Comparison of ENCODE assay signal across 8 mouse cellular contexts in genomic region chr16:35056306-35056705, GRCm38 (mm10). TPM values are rescaled to one million over a fixed set of nuclear protein-coding genes. Genes with fewer than 3 reads are reported as not detected.
DNase-seq lines count a peak whose midpoint lies in the region; ATAC-seq and TF ChIP-seq lines count a peak whose summit lies in the region.

No protein-coding gene starts in this region.

- no peak overlapping the region for H3K9ac ChIP-seq in heart, embryonic 11.5 days (ENCODE audit: low read depth, low read length)
- no peak overlapping the region for H3K9ac ChIP-seq in liver, postnatal 0 days (replicated peaks)

- H3K27ac ChIP-seq in heart, embryonic 11.5 days (ENCODE audit: low read depth, low read length), result no peak overlapping the region
- H3K27ac ChIP-seq in bone marrow, adult 2 months (ENCODE audit: control insufficient read depth, insufficient read depth, low read depth, low read length, poor library complexity), result peak overlapping the region; percentile 80
- H3K27ac ChIP-seq in liver, postnatal 0 days (ENCODE audit: low read depth), result peak overlapping the region; percentile 17; the same call in 1 of the 2 replicates

- TF ChIP-seq POLR2A in bone marrow, adult 2 months (IDR thresholded peaks at IDR 0.05; ENCODE audit: borderline replicate concordance, control insufficient read depth, low read depth, low read length), result no peak

- no peaks in the 10 kb centered on the region for H3K9me3 ChIP-seq in heart, embryonic 11.5 days (replicated peaks; ENCODE audit: control insufficient read depth, low read length)
- no peaks in the 10 kb centered on the region for H3K9me3 ChIP-seq in liver, postnatal 0 days (ENCODE audit: low read length)

- TF ChIP-seq EP300 in liver, postnatal 0 days (IDR thresholded peaks at IDR 0.05; ENCODE audit: low read depth), result no peak

- H3K4me3 ChIP-seq in heart, embryonic 11.5 days (ENCODE audit: low read depth, low read length), result no peak overlapping the region
- H3K4me3 ChIP-seq in bone marrow, adult 2 months (replicated peaks; ENCODE audit: control insufficient read depth, low read depth, low read length), result no peak overlapping the region
- no peak overlapping the region for H3K4me3 ChIP-seq in liver, postnatal 0 days (ENCODE audit: low read depth, low read length)

- peak; percentile 49 for DNase-seq in heart, adult 8-10 months (ENCODE audit: low spot score)
- peak; percentile 18 to 24 for DNase-seq in B cell, adult 2 months
- no peak for DNase-seq in liver, postnatal 0 days
- DNase-seq in retina, postnatal 1 day, result peak; percentile 80
- DNase-seq in gastrocnemius, postnatal 25 days, result no peak

- no peaks in the 10 kb centered on the region for H3K36me3 ChIP-seq in heart, embryonic 11.5 days (ENCODE audit: control insufficient read depth, insufficient read depth, low read length)
- peaks cover 6% of the 10 kb centered on the region for H3K36me3 ChIP-seq in liver, postnatal 0 days (replicated peaks; ENCODE audit: insufficient read depth, low read length)

- no peak for TF ChIP-seq CTCF in bone marrow, adult 2 months (IDR thresholded peaks at IDR 0.05; ENCODE audit: control insufficient read depth, insufficient read depth, low read length)
- TF ChIP-seq CTCF in liver, postnatal 0 days (IDR thresholded peaks at IDR 0.05; ENCODE audit: low read depth), result peak; percentile 61

- 35% methylated on average over 5 of the region's 5 CpGs for WGBS in heart, embryonic 11.5 days (ENCODE audit: insufficient replicate concordance)
- WGBS in bone marrow, adult 2 months, result 26% methylated on average over 5 of the region's 5 CpGs
- 26% methylated on average over 5 of the region's 5 CpGs for WGBS in liver, postnatal 0 days (ENCODE audit: insufficient replicate concordance)

- H3K4me1 ChIP-seq in heart, embryonic 11.5 days (ENCODE audit: control insufficient read depth, insufficient read depth, low read length), result no peaks in the 10 kb centered on the region
- H3K4me1 ChIP-seq in bone marrow, adult 2 months (ENCODE audit: control insufficient read depth, insufficient read depth, low read length), result peaks cover 8% of the 10 kb centered on the region
- H3K4me1 ChIP-seq in liver, postnatal 0 days (ENCODE audit: insufficient read depth), result peaks cover 22% of the 10 kb centered on the region

- H3K4me2 ChIP-seq in heart, embryonic 11.5 days, result no peak overlapping the region
- peak overlapping the region; percentile 10; the same call in 1 of the 2 replicates for H3K4me2 ChIP-seq in liver, postnatal 0 days (ENCODE audit: low read depth, low read length)

- no peaks in the 10 kb centered on the region for H3K27me3 ChIP-seq in heart, embryonic 11.5 days (ENCODE audit: control insufficient read depth, insufficient read depth, low read length)
- H3K27me3 ChIP-seq in liver, postnatal 0 days (ENCODE audit: insufficient read depth, low read length), result no peaks in the 10 kb centered on the region

- ATAC-seq in heart, embryonic 11.5 days (replicated peaks; ENCODE audit: insufficient number of reproducible peaks, low FRiP score, low TSS enrichment), result no peak
- peak; percentile 21 for ATAC-seq in granulocyte monocyte progenitor cell, adult 5-6 weeks (replicated peaks; ENCODE audit: poor library complexity, severe bottlenecking)
- peak; percentile 62 for ATAC-seq in liver, postnatal 0 days

RNA-seq across cellular contexts. Expression of gene Hacd2, which starts 34.1 kb away (rescaled TPM):
- total RNA-seq in heart, adult 8-10 months (2022), result 1 to 10 TPM; 5.2 to 9.7 (median 8.3) TPM
- 32.3 and 34.2 TPM in 2 replicates for polyA plus RNA-seq in heart, embryonic 11.5 days (2014; fragmentation: Nextera tagmentation; extraction: Ambion mirVana)
- polyA plus RNA-seq in bone marrow, adult 2 months (2011; ENCODE audit: insufficient read depth, insufficient read length, low replicate concordance, missing spikeins), result 2.7 and 10.6 TPM in 2 replicates
- total RNA-seq in granulocyte monocyte progenitor cell, adult 5-6 weeks (2014; fragmentation: Nextera tagmentation), result 28.6 and 28.8 TPM in 2 replicates
- 8.7 and 9.6 TPM in 2 replicates for total RNA-seq in granulocyte monocyte progenitor cell, adult 5-6 weeks (2017)
- 138 and 154 TPM in 2 replicates for polyA plus RNA-seq in liver, postnatal 0 days (2015; fragmentation: Nextera tagmentation; extraction: Ambion mirVana)
- total RNA-seq in gastrocnemius, postnatal 25 days (2021), result 1 to 10 TPM; 1.0 to 3.7 TPM

Comparison
In these comparisons a context has a peak if more than half of its experiments do, and no peak if none do; other contexts are left out.
1. DNase-seq: peak in heart, adult 8-10 months (single experiment), B cell, adult 2 months (2 of 2) and retina, postnatal 1 day (single experiment); none in liver, postnatal 0 days (single experiment) and gastrocnemius, postnatal 25 days (single experiment).